Mouse (Mus musculus) CD8-positive naive resting alpha-beta T cell, adult 2 months (primary cell): Measurements from ENCODE around the gene Caskin2.
"Not testable (repeated sequence)": the region's sequence is repeated elsewhere in the genome, so short reads cannot be mapped to it uniquely, and the experiment has no call there.

Experiments
- DNase-seq, 2 experiments: peaks; one replicate each; pipeline ENCODE4 v3.0.0; 2022; ENCODE audit warnings: low read depth in 2 of 2, low spot score in 2 of 2

Gene Caskin2

GRCm38 (mm10) chr11:115813507-115814296 is at the start of gene Caskin2:
Caskin2 (minus strand) TSS chr11:115813639.
- DNase-seq: peak; percentile 90 to 93

- DNase-seq: peak; percentile 80 to 81
Observed at GRCm38 (mm10) chr11:115859143-115859945, 45.9 kb upstream of the Caskin2 start.

- no peak for DNase-seq
Observed at GRCm38 (mm10) chr11:115858354-115858753, 44.9 kb upstream of the Caskin2 start, which contains the start of gene Myo15b. Myo15b (plus strand) TSS chr11:115858406.

DNA sequence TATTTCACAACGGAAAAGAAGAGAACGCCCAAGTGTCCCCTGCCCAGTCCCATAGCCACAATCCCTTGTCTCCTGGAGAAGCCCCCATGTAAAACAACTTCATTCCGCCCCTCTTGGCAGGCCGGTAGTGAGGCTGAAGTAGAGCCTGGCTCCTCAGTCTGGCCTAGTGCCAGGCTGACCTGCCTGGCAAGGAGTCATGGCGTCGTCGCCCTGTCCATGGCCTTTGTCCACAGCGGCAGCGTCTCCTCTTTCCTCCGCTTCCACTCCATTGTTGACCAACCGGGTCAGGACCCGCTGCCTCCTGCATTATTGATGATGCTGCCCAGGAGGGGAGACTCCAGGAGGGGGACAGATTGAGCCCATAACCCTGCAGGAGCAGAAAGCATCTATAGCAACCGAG is 44.5 kb upstream of the Caskin2 start:
- DNase-seq: no peak

- DNase-seq: not testable (repeated sequence)
Observed at GRCm38 (mm10) chr11:115857146-115857545, 43.7 kb upstream of the Caskin2 start.

- DNase-seq: no peak
Observed at GRCm38 (mm10) chr11:115854674-115855073, 41.2 kb upstream of the Caskin2 start.

- no peak for DNase-seq
Observed at GRCm38 (mm10) chr11:115845819-115846218, 32.4 kb upstream of the Caskin2 start.

GRCm38 (mm10) chr11:115844240-115844639 is 30.8 kb upstream of the Caskin2 start:
- no peak for DNase-seq

- DNase-seq: no peak
Observed at GRCm38 (mm10) chr11:115843891-115844239, 30.4 kb upstream of the Caskin2 start.

- no peak for DNase-seq
Observed at GRCm38 (mm10) chr11:115843141-115843890, 29.9 kb upstream of the Caskin2 start.

DNA sequence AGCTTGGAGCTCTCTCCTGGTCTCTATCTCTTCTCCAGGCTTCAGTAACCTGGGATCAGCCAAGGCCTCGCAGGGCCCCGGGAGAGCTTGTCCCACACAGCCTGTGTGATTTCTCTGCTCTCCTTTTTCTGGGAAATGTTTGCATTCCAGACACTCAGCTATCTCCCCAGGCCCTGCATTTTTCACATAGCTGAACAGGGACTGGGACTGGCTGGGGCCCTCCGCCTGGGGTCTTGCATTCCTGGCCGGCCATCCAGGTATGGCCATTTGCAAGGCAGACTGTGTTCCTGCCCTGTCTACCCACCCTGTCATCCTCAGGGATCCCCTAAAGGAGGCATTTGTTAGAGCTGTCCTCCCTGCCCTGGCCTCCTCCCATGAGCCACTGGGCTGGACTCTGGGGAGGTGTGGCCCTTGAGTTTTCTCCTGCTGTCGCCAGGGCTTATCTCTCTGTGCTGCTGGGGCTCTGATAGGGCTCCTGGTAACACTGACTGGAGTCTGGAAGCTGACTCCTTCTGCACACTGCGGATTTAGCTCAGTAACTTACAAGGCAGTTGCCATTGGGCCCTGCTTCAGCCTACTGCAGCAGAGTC is 28.6 kb upstream of the Caskin2 start:
- DNase-seq: no peak

DNA sequence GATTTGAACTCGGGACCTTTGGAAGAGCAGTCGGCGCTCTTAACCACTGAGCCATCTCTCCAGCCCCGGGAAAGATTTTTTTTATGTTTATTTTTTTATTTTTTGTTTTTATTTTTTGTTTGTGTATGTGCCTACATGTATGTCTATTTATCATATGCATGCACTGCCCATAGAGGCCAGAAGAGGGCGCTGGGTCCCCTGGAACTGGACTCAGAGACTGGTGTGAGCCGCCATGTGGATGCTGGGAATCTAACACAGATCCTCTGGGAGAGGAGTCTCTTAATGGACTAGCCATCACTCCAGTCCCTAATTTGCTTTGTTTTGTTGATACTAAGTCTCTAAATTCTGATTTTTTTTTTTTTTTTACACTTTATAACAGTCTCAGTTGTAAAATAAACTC is 27.6 kb upstream of the Caskin2 start:
- DNase-seq: no peak

DNA sequence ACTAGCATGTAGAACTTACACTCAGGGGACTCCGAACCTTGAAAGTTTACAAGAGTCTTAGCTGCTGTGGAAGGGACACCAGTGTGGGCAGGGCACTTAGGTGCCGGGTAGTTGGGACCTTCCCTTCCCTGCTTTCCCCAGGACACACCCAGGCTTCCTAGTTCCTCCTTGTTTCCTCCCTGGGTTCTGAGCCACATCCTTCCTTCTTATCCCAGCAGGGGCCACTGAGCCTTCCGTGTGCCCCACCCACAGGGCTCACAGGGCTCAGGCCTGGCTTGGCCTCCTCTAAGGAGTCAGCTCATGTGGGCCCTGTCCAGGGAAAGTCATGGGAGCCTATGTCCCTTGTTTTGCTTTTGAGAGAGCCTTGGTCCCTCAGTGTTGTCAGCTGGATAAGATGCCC is 26.3 kb upstream of the Caskin2 start:
- no peak for DNase-seq

DNA sequence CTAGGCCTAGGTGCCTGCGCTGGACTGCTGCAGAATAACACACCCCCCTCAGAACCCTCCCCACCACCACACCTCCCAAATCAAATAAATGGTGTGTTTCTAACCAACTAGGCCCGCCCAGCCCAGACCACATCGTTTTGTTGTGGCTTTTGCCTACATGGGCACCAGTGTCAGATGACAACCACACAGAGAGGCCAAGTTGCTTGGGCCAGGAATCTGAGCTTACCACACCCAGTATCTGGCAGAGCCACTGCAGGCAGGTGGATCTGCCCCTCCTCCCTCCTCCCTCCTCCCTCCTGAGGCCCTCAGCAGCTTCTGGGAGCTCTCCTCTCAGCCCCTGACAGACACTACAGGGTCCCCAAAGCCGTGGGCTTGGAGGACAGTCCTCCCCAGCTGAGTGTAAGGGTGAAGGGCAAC is 25.5 kb upstream of the Caskin2 start:
- no peak for DNase-seq

DNA sequence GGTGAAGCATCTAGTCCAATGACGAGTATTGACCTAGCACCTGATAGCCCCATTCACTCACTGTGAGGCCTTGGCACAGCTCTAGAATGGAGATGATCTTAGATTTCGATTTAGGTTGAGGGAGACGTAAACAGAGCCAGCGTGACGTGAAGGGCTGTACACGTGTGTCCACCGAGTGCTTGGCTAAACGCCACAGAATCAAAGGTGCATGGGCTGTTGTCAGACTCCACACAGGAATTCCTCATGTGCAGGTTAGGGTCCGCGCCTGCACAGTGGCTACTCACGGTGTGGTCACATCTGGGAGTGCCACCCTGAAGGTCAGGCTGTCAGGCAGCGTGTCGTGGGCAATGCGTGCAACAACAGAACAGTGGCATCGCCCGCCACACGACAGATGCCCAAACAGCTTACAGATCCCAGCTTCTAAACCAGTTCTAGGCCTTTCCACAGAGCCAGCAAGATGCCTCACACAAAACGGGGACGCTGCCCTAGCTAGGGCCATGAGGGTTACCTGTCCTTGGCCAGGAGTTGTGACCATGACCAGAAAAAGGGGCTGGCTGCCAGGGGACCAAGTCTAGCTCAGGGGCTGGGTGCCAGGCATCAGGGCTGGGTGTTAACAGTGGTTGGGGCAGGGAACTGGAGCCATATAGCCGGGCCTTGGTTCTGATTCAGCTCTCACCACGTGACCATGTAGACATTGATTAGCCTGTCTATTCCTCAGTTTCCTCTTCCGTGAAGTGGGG is 24.3 kb upstream of the Caskin2 start:
- no peak for DNase-seq

DNA sequence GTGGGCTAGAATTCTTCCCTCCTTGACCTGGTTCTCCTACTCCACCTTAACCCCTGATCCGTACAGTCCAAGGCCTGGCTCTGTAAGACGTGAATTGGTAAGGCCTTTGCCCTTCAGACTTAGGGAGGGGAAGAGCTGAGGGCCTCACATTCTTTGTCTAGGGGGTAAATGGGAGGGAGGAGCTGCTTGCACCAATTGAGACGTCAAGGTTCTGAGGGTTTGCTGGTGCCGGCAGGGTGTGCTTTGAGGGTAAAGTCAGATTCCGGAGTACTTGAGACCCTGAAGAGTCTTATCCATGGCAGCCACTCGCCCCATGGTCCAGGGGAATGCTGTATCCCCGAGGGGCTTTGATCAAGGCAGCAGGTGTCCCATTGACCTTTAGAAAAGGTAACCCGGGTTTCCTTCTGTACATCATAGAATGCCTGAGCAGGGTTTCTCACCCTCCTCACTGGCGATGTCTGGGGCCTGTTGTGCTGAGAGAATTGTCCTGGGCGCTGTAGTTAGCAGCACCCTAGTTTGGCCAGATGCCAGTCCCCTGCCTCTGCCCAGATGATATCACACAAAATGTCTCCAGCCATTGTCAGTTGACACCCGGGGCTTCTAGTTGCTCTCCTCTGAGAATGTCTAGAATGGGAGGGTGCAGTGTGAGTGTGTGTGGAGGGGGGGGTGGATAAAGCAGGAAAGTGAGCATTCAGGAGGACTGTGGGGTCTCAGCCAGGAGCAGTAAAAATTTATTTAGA is 23.4 kb upstream of the Caskin2 start:
- DNase-seq: no peak

DNA sequence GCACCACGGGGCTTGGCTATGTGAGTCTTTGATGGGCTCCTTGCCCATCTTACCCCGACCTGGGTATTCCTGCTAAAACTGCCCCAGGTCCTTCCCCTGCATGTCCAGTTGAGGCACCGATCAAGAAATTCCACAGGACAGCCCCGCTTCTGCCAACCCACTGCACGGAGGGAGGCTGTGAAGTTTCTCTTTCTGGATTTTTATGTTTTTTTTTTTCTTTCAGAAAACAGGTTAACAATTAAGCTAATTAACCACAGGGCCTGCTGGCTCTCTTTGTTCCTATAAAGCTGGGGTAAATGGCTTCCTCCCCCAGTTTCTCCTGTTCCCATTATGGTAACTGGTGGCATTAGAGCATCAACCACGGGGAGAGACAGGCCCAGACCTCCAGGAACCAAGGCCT is 20.6 kb upstream of the Caskin2 start:
- DNase-seq: no peak

GRCm38 (mm10) chr11:115833021-115833513 is 19.6 kb upstream of the Caskin2 start:
- DNase-seq: no peak

DNA sequence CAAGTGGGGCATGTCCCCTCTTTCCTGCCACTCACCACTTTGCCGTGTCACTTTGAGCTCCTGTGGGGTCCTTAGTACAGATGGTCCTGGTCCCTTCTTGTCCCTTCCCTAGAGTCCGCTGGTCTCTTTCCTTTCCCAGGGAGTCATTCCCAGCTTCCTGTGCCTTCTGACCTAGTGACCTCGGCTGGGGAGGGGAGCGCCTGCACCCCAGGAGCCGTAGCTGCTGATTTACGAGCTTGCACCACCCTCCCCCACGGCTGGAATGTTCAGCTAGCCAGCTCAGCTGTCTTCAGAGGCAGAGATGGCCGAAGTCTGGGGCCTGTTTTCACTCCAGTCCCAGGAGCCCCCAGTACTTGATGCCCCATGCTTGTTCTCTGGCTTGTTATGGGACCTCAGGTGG is 19.1 kb upstream of the Caskin2 start:
- DNase-seq: no peak

GRCm38 (mm10) chr11:115832064-115832463 is 18.6 kb upstream of the Caskin2 start:
- DNase-seq: no peak
